Mouse (Mus musculus): ENCODE results near the gene Matk.

DNA sequence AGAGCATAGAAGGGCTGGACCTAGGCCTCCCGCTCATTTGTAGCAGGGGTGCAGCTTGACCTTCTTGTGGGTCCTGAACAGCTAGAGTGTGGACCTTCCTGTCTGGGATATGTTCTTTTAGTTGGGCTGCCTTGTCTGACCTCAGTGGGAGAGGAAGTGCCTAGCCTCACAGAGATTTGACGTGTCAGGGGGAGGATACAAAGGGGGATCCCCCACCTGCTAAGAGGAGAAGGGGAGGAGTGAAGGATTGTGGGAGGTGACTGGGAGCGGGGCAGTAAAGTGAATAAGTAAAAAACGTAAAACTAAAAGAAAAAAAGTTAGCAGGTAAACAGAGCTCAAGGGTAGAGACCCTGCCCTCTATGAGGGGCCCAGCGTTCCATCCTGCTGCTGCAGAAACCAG lies 56.8 kb downstream of the Matk start:
- TF ChIP-seq HCFC1 (IDR thresholded peaks at IDR 0.05; ENCODE audit: borderline replicate concordance, insufficient read depth, low read length) (no peak), ZC3H11A (IDR thresholded peaks at IDR 0.05; ENCODE audit: borderline replicate concordance, low read depth, low read length) (no peak)

Data from ES-E14 (cell line).